Mouse (Mus musculus) C3H10T1/2 (cell line): ENCODE data around the gene Hist1h3i. TPM values are rescaled to one million over a fixed set of nuclear protein-coding genes. Genes with fewer than 3 reads are reported as not detected.

Experiments used
- polyA plus RNA-seq, 2 experiments: library from polyadenylated mRNA; unstranded; fragments of >200 nt; fragmentation: generic; extraction: Trizol; gene quantifications; one replicate each; pipeline ENCODE4 v1.2.1; 2012; ENCODE audit warnings: missing spikeins in 2 of 2

Gene Hist1h3i
- 10 to 100 TPM; 13.1 to 37.5 TPM for polyA plus RNA-seq

GRCm38 (mm10) chr13:21783255-21783617 is at the start of gene Hist1h3i:
TSS of gene Hist1h3i (minus strand) at chr13:21783370.

GRCm38 (mm10) chr13:21831418-21832394 is 48.5 kb upstream of the Hist1h3i start, which contains the start of gene Hist1h4n:
TSS of gene Hist1h4n (minus strand) at chr13:21832196.

DNA sequence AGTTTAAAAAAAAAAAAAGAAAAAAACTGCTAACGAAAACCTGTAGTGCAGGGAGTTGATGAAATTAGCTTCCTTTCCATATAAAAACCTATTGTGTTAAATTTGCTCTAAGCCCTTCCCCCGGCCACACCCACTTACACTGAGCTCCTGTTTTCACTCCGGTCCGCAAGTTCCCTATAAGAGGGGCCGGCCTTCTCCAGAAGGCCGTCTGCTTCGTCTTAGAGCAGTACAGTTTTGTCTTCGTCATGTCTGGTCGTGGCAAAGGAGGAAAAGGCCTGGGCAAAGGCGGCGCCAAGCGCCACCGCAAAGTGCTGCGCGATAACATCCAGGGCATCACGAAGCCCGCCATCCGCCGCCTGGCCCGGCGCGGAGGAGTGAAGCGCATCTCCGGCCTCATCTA is 28.4 kb upstream of the Hist1h3i start, which contains the start of gene Hist1h4m:
TSS of gene Hist1h4m (plus strand) at position 208 of the 400 bp plus-strand sequence.

GRCm38 (mm10) chr13:21810073-21810472 is 26.9 kb upstream of the Hist1h3i start, which contains the start of the genes Hist1h2bq and Hist1h2ao:
TSS of gene Hist1h2bq (minus strand) at chr13:21810197.
TSS of gene Hist1h2ao (plus strand) at chr13:21810465.

GRCm38 (mm10) chr13:21786899-21787629 is 3.9 kb upstream of the Hist1h3i start, which contains the start of the genes Hist1h2an and Hist1h2bp:
TSS of gene Hist1h2an (minus strand) at chr13:21787218.
TSS of gene Hist1h2bp (plus strand) at chr13:21787461.

GRCm38 (mm10) chr13:21779767-21780731 is 3.1 kb downstream of the Hist1h3i start, which contains the start of gene Hist1h1b:
TSS of gene Hist1h1b (minus strand) at chr13:21780625.

DNA sequence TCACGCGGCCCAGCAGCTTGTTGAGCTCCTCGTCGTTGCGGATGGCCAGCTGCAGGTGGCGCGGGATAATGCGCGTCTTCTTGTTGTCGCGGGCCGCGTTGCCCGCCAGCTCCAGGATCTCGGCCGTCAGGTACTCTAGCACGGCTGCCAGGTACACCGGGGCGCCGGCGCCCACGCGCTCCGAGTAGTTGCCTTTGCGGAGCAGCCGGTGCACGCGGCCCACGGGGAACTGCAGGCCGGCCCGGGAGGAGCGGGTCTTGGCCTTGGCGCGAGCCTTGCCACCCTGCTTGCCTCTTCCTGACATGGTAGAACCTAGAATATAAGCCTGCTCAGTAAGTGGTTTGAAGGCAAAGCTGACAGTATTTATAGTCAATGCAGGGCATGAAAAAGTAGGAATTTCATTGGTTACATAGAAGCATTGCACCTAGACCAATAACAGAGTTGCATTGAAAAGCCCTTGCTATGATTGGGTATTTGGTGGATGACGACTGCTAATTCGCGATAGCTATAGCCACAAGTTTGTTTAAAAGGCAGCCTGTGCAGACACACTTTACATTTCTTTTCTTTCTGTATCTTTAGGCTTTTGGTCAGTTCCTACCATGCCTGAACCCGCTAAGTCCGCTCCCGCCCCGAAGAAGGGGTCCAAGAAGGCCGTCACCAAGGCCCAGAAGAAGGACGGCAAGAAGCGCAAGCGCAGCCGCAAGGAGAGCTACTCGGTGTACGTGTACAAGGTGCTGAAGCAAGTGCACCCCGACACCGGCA is 29.5 kb downstream of the Hist1h3i start, which contains the start of the genes Hist1h2ak and Hist1h2bn:
TSS of gene Hist1h2ak (minus strand) at position 304 of the 762 bp plus-strand sequence.
TSS of gene Hist1h2bn (plus strand) at position 600 of the 762 bp plus-strand sequence.

DNA sequence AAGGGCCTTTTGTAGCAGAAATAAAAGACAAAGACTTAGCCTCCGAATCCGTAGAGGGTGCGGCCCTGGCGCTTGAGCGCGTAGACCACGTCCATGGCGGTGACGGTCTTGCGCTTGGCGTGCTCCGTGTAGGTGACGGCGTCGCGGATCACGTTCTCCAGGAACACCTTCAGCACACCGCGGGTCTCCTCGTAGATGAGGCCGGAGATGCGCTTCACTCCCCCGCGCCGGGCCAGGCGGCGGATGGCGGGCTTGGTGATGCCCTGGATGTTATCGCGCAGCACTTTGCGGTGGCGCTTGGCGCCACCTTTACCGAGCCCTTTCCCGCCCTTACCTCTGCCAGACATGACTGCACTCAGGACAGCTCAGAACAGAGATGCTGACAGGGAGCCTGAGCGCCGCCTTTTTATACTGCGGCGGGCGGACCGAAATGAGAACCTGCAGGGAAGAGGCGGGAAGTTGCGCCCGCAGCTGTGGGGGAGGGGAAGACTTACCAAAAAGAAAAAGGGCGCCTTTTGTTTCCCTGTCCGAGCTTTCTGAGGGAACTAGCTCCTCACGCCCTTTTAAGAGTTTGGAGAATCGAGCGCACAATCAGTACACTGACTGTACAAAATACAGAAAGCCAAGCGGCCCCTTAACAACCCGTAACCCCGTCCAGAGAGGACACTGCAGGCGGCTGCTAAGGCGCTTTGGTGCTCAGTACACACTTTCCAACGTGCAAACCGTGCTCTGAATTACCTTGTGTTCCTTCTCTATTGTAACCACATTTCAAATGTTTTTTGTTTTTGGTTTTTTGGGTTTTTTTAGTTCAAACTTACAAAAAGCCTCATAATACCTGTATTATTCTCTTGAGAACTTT is 32.8 kb downstream of the Hist1h3i start, which contains the start of gene Hist1h4k:
TSS of gene Hist1h4k (minus strand) at position 347 of the 859 bp plus-strand sequence.

GRCm38 (mm10) chr13:21734906-21735767 is 48.0 kb downstream of the Hist1h3i start, which contains the start of gene Hist1h4j:
TSS of gene Hist1h4j (plus strand) at chr13:21735064.

Other genes starting within 250 kb of the Hist1h3i start
- under 1 TPM; 0.01 to 0.05 TPM for gene Olfr1366, start 240.6 kb downstream of the Hist1h3i start, polyA plus RNA-seq
- gene Olfr1535, start 223.5 kb downstream of the Hist1h3i start, polyA plus RNA-seq, result not detected
- gene Olfr1364, start 201.6 kb downstream of the Hist1h3i start, polyA plus RNA-seq, result not detected
- not detected for gene Olfr1362, start 169.3 kb downstream of the Hist1h3i start, polyA plus RNA-seq
- gene Olfr11, start 140.9 kb downstream of the Hist1h3i start, polyA plus RNA-seq, result under 1 TPM in 1 of 2 experiments, not detected in 1; 0.02 TPM
- not detected for gene Olfr1361, start 120.0 kb downstream of the Hist1h3i start, polyA plus RNA-seq
- not detected for gene Olfr1360, start 106.0 kb downstream of the Hist1h3i start, polyA plus RNA-seq
- not detected for gene Olfr1359, start 85.3 kb downstream of the Hist1h3i start, polyA plus RNA-seq
- gene Hist1h2bl, start 67.2 kb downstream of the Hist1h3i start, polyA plus RNA-seq, result 10 to 100 TPM in 1 of 2 experiments, 1 to 10 TPM in 1; 3.1 to 18.5 TPM
- gene Hist1h2ai, start 66.9 kb downstream of the Hist1h3i start, polyA plus RNA-seq, result 10 to 100 TPM; 16.9 to 23.6 TPM
- 10 to 100 TPM; 14.5 to 88.7 TPM for gene Hist1h3h, start 65.7 kb downstream of the Hist1h3i start, polyA plus RNA-seq
- gene Hist1h2bm, start 61.3 kb downstream of the Hist1h3i start, polyA plus RNA-seq, result 10 to 100 TPM in 1 of 2 experiments, 1 to 10 TPM in 1; 2.2 to 12.6 TPM
- 1 to 10 TPM; 4.2 to 5.5 TPM for gene Hist1h4j, start 48.3 kb downstream of the Hist1h3i start, polyA plus RNA-seq
- gene Hist1h4k, start 32.9 kb downstream of the Hist1h3i start, polyA plus RNA-seq, result 10 to 100 TPM in 1 of 2 experiments, 1 to 10 TPM in 1; 7.8 to 28.2 TPM
- gene Hist1h2ak, start 29.5 kb downstream of the Hist1h3i start, polyA plus RNA-seq, result 10 to 100 TPM in 1 of 2 experiments, 1 to 10 TPM in 1; 2.8 to 17.3 TPM
- 1 to 10 TPM; 2.0 to 7.9 TPM for gene Hist1h2bn, start 29.2 kb downstream of the Hist1h3i start, polyA plus RNA-seq
- 1 to 10 TPM; 1.6 to 7.5 TPM for gene Hist1h1b, start 2.7 kb downstream of the Hist1h3i start, polyA plus RNA-seq
- 10 to 100 TPM; 13.8 to 30.2 TPM for gene Hist1h2an, start 3.8 kb upstream of the Hist1h3i start, polyA plus RNA-seq
- gene Hist1h2bp, start 4.1 kb upstream of the Hist1h3i start, polyA plus RNA-seq, result 10 to 100 TPM in 1 of 2 experiments, 1 to 10 TPM in 1; 1.7 to 17.1 TPM
- gene Hist1h2bq, start 26.8 kb upstream of the Hist1h3i start, polyA plus RNA-seq, result 10 to 100 TPM; 10.6 to 41.1 TPM
- 1 to 10 TPM in 1 of 2 experiments, under 1 TPM in 1; 0.84 to 2.2 TPM for gene Hist1h2ao, start 27.1 kb upstream of the Hist1h3i start, polyA plus RNA-seq
- gene Hist1h4m, start 28.4 kb upstream of the Hist1h3i start, polyA plus RNA-seq, result 1 to 10 TPM in 1 of 2 experiments, not detected in 1; 2.9 TPM
- 10 to 100 TPM; 21.2 to 62.8 TPM for gene Hist1h4n, start 48.8 kb upstream of the Hist1h3i start, polyA plus RNA-seq
- gene Hist1h2ap, start 50.1 kb upstream of the Hist1h3i start, polyA plus RNA-seq, result 1,000 to 10,000 TPM in 1 of 2 experiments, 100 to 1,000 TPM in 1; 1,000 to 8,126 TPM
- gene Hist1h2br, start 50.4 kb upstream of the Hist1h3i start, polyA plus RNA-seq, result 10 to 100 TPM in 1 of 2 experiments, 1 to 10 TPM in 1; 8.9 to 41.0 TPM
- 1 to 10 TPM in 1 of 2 experiments, under 1 TPM in 1; 0.04 to 2.1 TPM for gene Zfp184, start 161.7 kb upstream of the Hist1h3i start, polyA plus RNA-seq
- not detected for gene Pom121l2, start 197.8 kb upstream of the Hist1h3i start, polyA plus RNA-seq
- gene Prss16, start 226.4 kb upstream of the Hist1h3i start, polyA plus RNA-seq, result 1 to 10 TPM; 1.1 to 3.2 TPM